Mouse (Mus musculus): ENCODE results near the gene Cacna2d3.

The Cacna2d3 gene

DNA sequence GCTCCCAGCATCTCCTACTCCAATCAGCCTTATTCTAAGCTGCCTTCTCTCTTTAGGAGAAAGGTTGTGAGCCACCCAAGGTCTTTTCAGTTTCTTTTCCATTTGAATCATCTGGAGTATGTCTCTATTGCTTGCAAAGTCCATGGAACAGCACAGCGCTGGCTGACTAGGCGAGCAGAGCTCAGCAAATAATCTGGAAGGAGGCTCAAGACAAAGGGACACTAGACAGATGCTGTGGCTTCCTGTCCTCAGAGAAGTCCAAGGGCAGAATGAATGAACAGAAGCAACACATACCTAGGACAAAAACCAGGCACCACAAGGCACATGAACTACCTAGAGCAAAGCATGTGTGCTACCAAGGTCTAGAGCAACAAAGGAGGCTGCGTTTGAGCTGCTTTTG is 328.8 kb downstream of the Cacna2d3 start:
- DNase-seq (ENCODE audit: low read depth, low spot score): no peak

- DNase-seq (ENCODE audit: low read depth, low spot score): no peak
Measured at GRCm38 (mm10) chr14:29391489-29391888, 330.2 kb downstream of the Cacna2d3 start.

GRCm38 (mm10) chr14:29387761-29388160 is 333.9 kb downstream of the Cacna2d3 start:
- DNase-seq (ENCODE audit: low read depth, low spot score): no peak

DNA sequence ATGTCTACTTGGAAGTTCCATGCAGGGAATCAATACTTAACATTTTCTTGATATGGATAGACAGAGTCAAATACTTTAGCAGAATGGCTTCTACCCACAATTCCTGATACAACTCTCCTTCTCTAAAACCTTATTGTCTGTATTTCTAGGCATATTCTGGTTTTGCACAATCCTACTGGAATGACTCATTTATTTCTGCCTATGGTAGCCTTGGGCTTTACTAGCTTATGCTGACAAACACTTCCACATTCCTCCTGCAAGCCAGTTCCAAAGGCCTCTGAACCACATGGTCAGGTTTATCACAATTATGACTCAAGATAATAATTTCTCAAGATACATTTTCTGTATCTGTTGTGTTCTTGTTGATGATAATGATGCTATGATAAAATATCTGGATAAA is 336.2 kb downstream of the Cacna2d3 start:
- DNase-seq (ENCODE audit: low read depth, low spot score): no peak

GRCm38 (mm10) chr14:29382786-29383185 is 338.9 kb downstream of the Cacna2d3 start:
- DNase-seq (ENCODE audit: low read depth, low spot score): no peak

GRCm38 (mm10) chr14:29366911-29367310 is 354.8 kb downstream of the Cacna2d3 start:
- no peak for DNase-seq (ENCODE audit: low read depth, low spot score)

GRCm38 (mm10) chr14:29362448-29362847 is 359.2 kb downstream of the Cacna2d3 start:
- DNase-seq (ENCODE audit: low read depth, low spot score): no peak

GRCm38 (mm10) chr14:29350627-29351026 is 371.0 kb downstream of the Cacna2d3 start:
- DNase-seq (ENCODE audit: low read depth, low spot score): no peak

- DNase-seq (ENCODE audit: low read depth, low spot score): no peak
Measured at GRCm38 (mm10) chr14:29341581-29341980, 380.1 kb downstream of the Cacna2d3 start.

DNA sequence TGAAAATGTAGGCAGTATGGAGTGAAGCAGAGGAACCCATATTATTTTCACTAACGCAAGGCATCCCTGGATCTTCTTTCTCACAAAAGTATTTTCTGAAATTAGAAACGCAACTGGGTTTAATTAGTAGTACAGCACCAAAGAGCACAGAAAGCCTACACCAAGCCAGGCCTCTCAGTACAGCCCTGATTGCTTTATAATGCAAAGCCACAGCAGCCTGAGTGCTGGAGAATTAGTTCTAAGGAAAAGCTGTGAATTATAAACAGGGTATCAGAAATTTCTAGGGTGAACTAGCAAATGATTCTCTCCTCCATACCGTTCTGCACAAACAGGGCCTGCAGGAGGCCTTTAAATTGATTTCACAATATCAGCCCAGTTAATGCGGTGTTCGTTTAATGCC is 380.9 kb downstream of the Cacna2d3 start:
- no peak for DNase-seq (ENCODE audit: low read depth, low spot score)

DNA sequence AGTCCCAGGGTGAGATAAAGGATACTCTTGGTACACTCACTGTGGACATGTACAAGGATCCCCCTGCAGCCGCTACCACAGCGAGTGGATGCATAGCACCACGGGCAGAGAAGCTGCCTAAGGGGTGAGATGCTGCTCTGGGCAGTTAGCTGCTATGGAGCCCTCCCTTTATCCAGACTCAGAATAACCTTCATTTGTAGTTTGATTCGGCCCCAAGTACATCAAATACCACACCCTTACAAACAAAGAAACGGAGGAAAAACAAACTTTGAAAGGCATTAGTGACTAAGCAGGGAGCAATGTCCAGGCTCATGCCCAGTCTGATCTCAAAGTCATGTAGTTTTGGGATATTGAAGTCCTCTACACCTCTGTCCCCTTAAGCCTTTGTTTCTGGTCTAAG is 386.8 kb downstream of the Cacna2d3 start:
- no peak for DNase-seq (ENCODE audit: low read depth, low spot score)

GRCm38 (mm10) chr14:29334216-29334615 is 387.4 kb downstream of the Cacna2d3 start:
- DNase-seq (ENCODE audit: low read depth, low spot score): no peak

GRCm38 (mm10) chr14:29324430-29324782 is 397.3 kb downstream of the Cacna2d3 start:
- DNase-seq (ENCODE audit: low read depth, low spot score): no peak

- DNase-seq (ENCODE audit: low read depth, low spot score): peak; percentile 22
Measured at GRCm38 (mm10) chr14:29323718-29324429, 397.8 kb downstream of the Cacna2d3 start.

GRCm38 (mm10) chr14:29313431-29313830 is 408.2 kb downstream of the Cacna2d3 start:
- DNase-seq (ENCODE audit: low read depth, low spot score): no peak

DNA sequence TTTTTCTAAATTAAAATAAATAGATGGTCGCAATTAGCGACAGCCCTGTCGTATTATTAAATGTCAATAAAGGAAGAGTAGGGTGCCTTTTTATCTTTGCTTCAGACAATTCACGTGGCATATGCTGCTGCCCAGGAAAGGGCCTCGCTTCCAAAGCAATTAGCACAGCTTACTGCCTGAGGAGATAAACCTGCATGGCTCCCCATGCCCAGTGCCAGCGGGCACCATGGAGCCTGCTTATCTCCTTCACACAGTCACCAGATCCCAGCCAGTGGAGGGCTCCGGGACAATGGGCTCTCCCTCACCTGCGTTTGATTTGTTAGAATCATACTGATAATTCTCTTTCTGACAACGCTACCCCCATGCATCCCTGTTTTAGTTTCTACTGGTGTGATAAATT is 416.0 kb downstream of the Cacna2d3 start:
- DNase-seq (ENCODE audit: low read depth, low spot score): no peak

- DNase-seq (ENCODE audit: low read depth, low spot score): no peak
Measured at GRCm38 (mm10) chr14:29296185-29296754, 425.4 kb downstream of the Cacna2d3 start.

DNA sequence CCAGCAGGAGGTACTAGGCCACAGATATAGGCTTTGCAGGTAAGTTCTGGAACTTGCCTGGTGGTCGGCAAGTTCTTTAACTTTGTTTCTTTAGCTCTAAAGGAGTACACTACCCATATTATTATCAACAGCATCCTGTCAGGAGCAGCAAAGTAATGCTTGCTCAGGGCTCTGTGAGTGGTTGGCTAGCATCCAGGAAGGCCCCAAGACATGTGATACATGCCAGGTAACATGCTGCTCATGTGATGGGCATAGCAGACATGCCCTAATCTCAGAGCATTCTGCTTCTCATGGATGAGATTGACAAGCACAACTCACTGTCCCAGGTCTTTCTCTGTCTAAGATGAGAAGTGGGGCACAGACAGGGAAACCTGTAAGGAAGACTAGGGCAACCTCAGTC is 442.8 kb downstream of the Cacna2d3 start:
- no peak for DNase-seq (ENCODE audit: low read depth, low spot score)

DNA sequence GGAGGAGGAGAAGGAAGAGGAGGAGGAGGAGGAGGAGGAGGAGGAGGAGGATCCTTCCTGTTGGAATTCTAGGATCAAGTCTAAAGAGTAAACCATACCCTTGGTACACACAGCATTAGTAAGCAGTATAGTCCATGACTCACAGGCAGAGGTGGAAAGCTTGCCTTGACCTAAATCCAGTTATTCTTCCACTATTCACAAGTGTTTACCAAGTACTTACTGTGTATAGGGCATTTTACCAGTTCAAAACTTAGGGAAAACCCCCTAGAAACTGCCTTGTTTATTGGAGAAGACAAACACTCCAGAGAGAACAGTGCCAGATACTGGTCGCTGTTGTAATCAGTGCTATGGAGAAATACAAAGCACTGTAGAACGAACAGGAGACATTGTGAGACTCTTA is 443.3 kb downstream of the Cacna2d3 start:
- DNase-seq (ENCODE audit: low read depth, low spot score): no peak

DNA sequence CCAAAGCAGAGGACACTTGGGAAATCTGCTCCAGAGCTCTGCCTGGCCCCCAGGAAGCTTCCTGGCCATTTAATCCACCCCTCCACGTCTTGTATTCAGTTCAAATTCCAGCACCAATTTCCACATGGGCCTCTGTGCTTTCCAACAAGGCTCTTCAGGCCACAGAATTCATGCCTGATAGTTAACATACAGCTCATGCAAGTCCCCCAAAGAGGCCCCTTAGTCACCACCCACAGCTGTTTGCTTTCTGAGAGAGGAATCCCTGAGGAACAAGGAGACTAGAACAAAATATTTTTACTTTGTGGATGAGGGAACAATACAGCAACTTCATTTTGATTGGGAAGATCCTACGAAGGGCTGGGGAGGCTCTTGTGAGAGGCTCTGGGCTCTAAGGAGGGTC is 444.0 kb downstream of the Cacna2d3 start:
- no peak for DNase-seq (ENCODE audit: low read depth, low spot score)

DNA sequence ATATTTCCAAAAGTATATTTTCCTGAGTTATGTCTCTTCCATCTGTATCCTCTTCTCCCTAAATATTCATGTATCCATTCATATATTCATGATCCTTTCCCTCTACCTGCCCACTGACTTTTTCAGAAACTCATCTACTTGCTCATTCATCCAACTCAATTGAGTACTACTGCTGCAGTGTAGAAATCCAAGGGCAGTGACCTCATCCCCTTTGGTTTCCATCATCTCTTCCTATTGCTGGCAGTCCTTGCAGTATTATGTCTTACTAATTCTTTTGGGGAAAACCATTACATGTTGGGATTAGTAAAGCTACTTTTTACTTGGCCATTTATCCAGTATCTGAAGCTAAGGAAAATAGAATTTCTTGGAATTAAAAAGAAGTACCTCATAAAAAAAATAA is 447.8 kb downstream of the Cacna2d3 start:
- DNase-seq (ENCODE audit: low read depth, low spot score): no peak

DNA sequence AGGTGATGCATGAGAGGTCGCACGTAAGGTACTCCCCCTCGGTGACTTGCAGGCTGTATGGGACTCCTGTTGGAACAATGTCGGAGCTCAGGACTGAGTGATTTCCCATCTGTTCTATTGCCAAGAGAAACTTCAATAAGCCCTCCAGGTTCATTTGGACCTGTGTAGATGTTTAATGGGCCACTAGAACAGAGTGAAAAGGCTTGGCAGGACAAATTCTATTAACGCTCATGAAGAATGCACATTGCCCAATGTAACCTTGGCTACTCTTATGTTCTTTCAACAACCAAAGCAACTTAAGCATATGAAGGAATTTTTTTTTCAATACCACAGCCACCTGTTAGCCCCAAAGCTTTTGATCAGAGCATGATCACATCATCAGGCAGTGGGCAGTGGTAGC is 451.1 kb downstream of the Cacna2d3 start:
- DNase-seq (ENCODE audit: low read depth, low spot score): no peak

DNA sequence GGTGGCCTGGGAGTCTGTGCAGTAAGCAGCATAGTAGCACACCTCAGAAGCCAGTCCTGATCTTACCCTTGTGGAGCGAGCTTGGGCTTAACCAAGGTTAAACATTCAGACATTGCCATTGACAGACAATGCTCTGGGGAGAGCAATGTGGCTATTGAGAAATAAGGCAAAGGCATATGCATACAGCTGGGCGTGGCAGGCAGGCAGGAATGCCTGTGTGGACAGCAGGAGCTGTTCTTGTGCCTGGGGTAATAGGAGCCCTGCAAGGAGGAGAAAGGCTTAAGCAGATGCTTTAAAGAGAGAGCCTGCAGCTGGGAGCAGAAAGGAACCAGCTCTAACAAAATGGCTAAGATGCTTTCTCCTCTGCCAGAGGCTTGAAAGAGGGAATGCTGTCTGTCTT is 451.8 kb downstream of the Cacna2d3 start:
- DNase-seq (ENCODE audit: low read depth, low spot score): no peak

DNA sequence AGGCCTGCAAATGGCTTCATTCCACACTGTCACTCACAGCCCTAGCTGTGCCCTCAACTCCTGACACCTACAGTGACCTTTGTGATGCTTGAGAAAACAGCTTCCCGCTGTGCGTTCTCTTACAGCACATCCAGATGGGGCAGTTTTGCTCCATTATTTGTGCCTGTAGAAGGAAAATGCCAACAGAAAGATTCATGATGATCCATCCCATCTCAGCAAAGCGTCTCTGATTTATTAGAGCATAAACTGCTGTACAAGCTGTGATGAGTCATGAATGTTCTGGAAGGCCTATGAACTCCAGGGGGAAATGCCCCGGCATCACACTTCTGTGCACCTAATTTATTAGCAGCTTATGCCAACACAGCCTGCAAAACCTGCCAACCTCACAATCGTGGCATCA is 453.1 kb downstream of the Cacna2d3 start:
- DNase-seq (ENCODE audit: low read depth, low spot score): no peak
